Mouse (Mus musculus) brain, embryonic 14.5 days (tissue): Measurements from ENCODE around the gene Srgap3. TPM values are rescaled to one million over a fixed set of nuclear protein-coding genes. Genes with fewer than 3 reads are reported as not detected.
"Not testable (repeated sequence)": the region's sequence is repeated elsewhere in the genome, so short reads cannot be mapped to it uniquely, and the experiment has no call there.

ENCODE experiments used
- DNase-seq: peaks from one replicate; pipeline ENCODE4 v3.0.0-alpha.2; 2011; ENCODE audit warnings: low read depth
- CTCF ChIP-seq: fragments of 200-500 bp; IDR thresholded peaks from 2 replicates; pipeline ENCODE4 v1.5.1; 2012; ENCODE audit warnings: inconsistent platforms, mild to moderate bottlenecking, moderate library complexity, borderline replicate concordance; ENCODE audit not compliant: insufficient read depth, insufficient read length; ENCODE audit errors: extremely low read depth
- POLR2A ChIP-seq: fragments of 200-500 bp; IDR thresholded peaks from 2 replicates; pipeline ENCODE4 v1.6.1; 2012; ENCODE audit warnings: mild to moderate bottlenecking, inconsistent platforms, borderline replicate concordance; ENCODE audit not compliant: poor library complexity, insufficient read depth, insufficient read length, severe bottlenecking; ENCODE audit errors: extremely low read depth
- polyA plus RNA-seq: library from polyadenylated mRNA; depleted of rRNA; stranded (reverse); fragments of >200 nt; gene quantifications from 2 replicates; pipeline ENCODE4 v1.2.3, GENCODE M21; 2012

Srgap3 gene
- polyA plus RNA-seq, 1 experiment, result 112 TPM

GRCm38 (mm10) chr6:112725468-112725867, 221.6 kb downstream of the Srgap3 start:
- no peak for DNase-seq
- TF ChIP-seq CTCF (no peak), POLR2A (no peak)

DNA sequence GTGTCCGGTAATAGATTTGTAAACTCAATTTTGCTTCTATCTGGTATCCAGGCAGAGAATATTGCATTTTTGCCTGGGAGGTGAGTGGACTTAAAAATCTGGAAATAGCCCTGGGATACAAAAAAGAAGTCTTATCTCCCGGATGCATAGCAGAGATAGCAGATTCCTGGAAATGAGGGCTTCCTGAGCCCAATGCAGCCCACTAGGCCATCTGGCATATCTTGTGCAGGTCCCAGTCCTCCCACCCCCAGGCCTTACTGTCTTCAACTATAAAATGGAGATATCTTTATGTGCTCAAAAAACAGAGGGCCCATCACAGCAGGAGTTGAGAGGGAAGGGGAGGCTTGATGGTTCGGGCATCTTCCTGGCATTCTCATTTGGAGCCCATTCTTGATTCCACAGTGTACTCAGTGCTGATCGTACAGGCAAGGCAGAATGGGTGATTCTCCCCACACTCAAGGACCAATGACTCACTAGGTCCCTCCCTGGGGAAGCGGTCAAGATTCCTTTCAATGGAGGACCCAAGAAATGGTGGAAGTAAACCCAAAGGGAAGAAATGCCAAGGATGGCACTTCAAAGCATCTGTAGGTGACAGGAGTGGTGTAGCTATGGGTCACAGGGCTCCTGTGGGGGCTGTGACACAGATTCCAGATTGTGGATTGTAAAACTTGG, 226.5 kb downstream of the Srgap3 start:
- DNase-seq, result no peak
- no peak for TF ChIP-seq CTCF
- TF ChIP-seq POLR2A, result no peak

GRCm38 (mm10) chr6:112719983-112720382, 227.1 kb downstream of the Srgap3 start:
- no peak for TF ChIP-seq CTCF
- TF ChIP-seq POLR2A, result no peak
- DNase-seq, result peak; percentile 30

DNA sequence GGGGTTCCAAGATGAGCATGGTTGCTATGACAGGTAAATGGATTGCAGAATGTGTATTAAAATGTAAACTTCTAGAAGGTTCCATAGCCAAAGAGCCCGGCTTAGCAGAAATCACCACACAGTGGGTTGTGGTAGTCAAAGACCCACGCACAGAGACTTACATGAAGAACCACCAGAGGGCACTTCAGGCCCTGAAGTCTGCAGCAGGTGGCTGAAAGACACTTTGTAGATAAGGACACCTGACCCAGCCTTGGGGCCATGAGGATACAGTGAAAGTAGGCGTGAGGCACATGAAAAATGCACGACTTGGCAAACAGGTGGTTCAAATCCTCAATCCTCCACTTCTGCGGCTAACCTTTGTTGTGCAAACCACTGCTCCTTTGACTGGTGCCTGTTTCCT, 229.9 kb downstream of the Srgap3 start:
- peak; percentile 68 for DNase-seq
- TF ChIP-seq POLR2A (no peak), CTCF (peak; percentile 54; the same call in 1 of the 2 replicates)

- no peak for DNase-seq
- no peak for TF ChIP-seq POLR2A
- TF ChIP-seq CTCF, result no peak
Measured at GRCm38 (mm10) chr6:112713951-112714350, 233.1 kb downstream of the Srgap3 start.

- DNase-seq, result not testable (repeated sequence)
Measured at GRCm38 (mm10) chr6:112702296-112702695, 244.8 kb downstream of the Srgap3 start.

GRCm38 (mm10) chr6:112700392-112700791, 246.7 kb downstream of the Srgap3 start:
- peak; percentile 80 for TF ChIP-seq CTCF
- no peak for TF ChIP-seq POLR2A
- peak; percentile 71 for DNase-seq

- DNase-seq, result no peak
- TF ChIP-seq CTCF, result no peak
- TF ChIP-seq POLR2A, result no peak
Measured at GRCm38 (mm10) chr6:112699115-112699514, 248.0 kb downstream of the Srgap3 start.

- 0 out of 2 replicates have a peak, but pooled peaks have one; percentile 19 for TF ChIP-seq POLR2A
- no peak for TF ChIP-seq CTCF
- DNase-seq, result peak; percentile 95
Measured at GRCm38 (mm10) chr6:112696056-112696950, 250.8 kb downstream of the Srgap3 start, which contains the start of gene Rad18. Gene Rad18 (minus strand): TSS chr6:112696686.

- no peak for DNase-seq
- TF ChIP-seq CTCF, result no peak
- no peak for TF ChIP-seq POLR2A
Measured at GRCm38 (mm10) chr6:112694492-112694891, 252.6 kb downstream of the Srgap3 start.

- TF ChIP-seq POLR2A (no peak), CTCF (no peak)
Measured at GRCm38 (mm10) chr6:112691523-112691922, 255.5 kb downstream of the Srgap3 start.

More at GRCm38 (mm10) chr6:112691523-112691922, 255.5 kb downstream of the Srgap3 start:
- no peak for DNase-seq
